14 mouse cellular contexts compared by ENCODE assay signal in the genomic region with DNA sequence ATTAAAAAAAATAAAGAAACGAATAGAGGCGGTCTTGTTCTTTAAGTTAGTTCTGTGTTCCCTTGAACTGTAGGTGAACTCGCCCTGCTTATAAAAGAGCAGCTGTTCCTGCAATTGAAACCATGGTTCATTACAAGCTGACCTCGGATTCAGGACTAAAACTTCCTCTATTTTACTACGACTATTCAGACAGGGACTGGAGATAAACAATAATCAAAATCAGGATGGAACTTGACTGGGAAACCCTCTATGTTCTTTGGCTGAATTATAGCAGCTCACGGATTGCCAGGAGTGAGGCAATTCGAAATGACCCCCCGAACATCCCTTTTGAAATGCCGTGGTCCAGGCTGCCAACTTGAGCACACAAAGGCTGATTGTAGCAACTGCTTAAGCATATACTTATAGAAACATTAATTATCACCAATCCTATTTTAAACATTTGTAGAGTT.
DNase-seq lines count a peak whose midpoint lies in the region; TF ChIP-seq lines count a peak whose summit lies in the region.
"Had no signal": no experiment of that assay in that cellular context is flagged by ENCODE, and none has a peak within 500 bp of the region (broad histone marks: within the 10 kb centered on the region; RNA-seq: fewer than 3 reads in every experiment).

No protein-coding gene starts in this region.

- no peak overlapping the region for H3K4me3 ChIP-seq in gastrocnemius, adult 2 months
- H3K4me3 ChIP-seq: embryonic facial prominence, embryonic 13.5 days; forebrain, embryonic 15.5 days; hindbrain, embryonic 12.5 days had no signal

- TF ChIP-seq CTCF in gastrocnemius, adult 2 months (IDR thresholded peaks at IDR 0.05), result no peak

- intact Hi-C loops in gastrocnemius, adult 2 months (cut with DNase I), result no loop called here

- no peak for DNase-seq in gastrocnemius, adult 2 months
- DNase-seq in gastrocnemius, postnatal 10 days, result no peak
- peak; percentile 40 for DNase-seq in retina, postnatal 1 day
- no peak for DNase-seq in retina, embryonic 14.5 days (ENCODE audit: low spot score)
- DNase-seq in mesoderm, embryonic 11.5 days (ENCODE audit: low read depth, low spot score), result peak; percentile 39
- DNase-seq in layer of hippocampus, adult 11-12 months (ENCODE audit: low spot score), result no peak
- no peak for DNase-seq in cerebellum, adult 9-11 months
- DNase-seq in spleen, postnatal 10 days (ENCODE audit: low spot score in 2 of 2), result no peak
- DNase-seq: B cell, adult 2 months; cerebellum, adult 11-12 months; thymus, adult 2 months had no signal

- H3K27ac ChIP-seq in gastrocnemius, adult 2 months, result peak overlapping the region; percentile 35; the same call in 1 of the 2 replicates
- H3K27ac ChIP-seq: forebrain, embryonic 15.5 days; hindbrain, embryonic 12.5 days had no signal

Comparison
In these comparisons a context has a peak if more than half of its experiments do, and no peak if none do; other contexts are left out.
1. DNase-seq: peak in retina, postnatal 1 day (single experiment) and mesoderm, embryonic 11.5 days (single experiment); none in gastrocnemius, adult 2 months (single experiment), gastrocnemius, postnatal 10 days (single experiment), retina, embryonic 14.5 days (single experiment), layer of hippocampus, adult 11-12 months (single experiment), cerebellum, adult 9-11 months (single experiment) and spleen, postnatal 10 days (0 of 2).